Mouse (Mus musculus): Measurements from ENCODE around the gene Fam122b.

- TF ChIP-seq CTCF (IDR thresholded peaks at IDR 0.05; ENCODE audit: extremely low read depth, insufficient read length, insufficient replicate concordance, low read depth, low read length) (no peak), POLR2A (IDR thresholded peaks at IDR 0.05; ENCODE audit: low read depth, low read length) (no peak)
These were observed 3.5 kb upstream of the Fam122b start, which contains the start of gene Fam122c for GRCm38 (mm10) chrX:53273124-53273523.

All from small intestine, adult 2 months (tissue).